Mouse (Mus musculus) CH12.LX (cell line): ENCODE measurements around the gene Zc3hav1. TPM values are rescaled to one million over a fixed set of nuclear protein-coding genes. Genes with fewer than 3 reads are reported as not detected.

Experiments used
- DNase-seq: peaks from one replicate; pipeline ENCODE4 v3.0.0-alpha.2; 2013; ENCODE audit errors: extremely low read depth
- H3K27ac ChIP-seq: 2 replicates; pipeline ENCODE4 v1.5.1; 2012; ENCODE audit warnings: low read depth, mild to moderate bottlenecking, control low read depth, moderate library complexity; ENCODE audit not compliant: insufficient read depth
- H3K27me3 ChIP-seq: replicated peaks from 2 replicates; pipeline ENCODE3; 2012; ENCODE audit warnings: inconsistent platforms
- H3K36me3 ChIP-seq, 2 experiments: replicated peaks in 1 of 2; 2 replicates each; pipeline versions ENCODE3 to v1.6.1; 2012; ENCODE audit warnings: inconsistent platforms in 1 of 2, low read length in 1 of 2, mild to moderate bottlenecking in 1 of 2, mixed read lengths in 1 of 2, moderate library complexity in 1 of 2; ENCODE audit not compliant: control insufficient read depth in 1 of 2, insufficient read depth in 1 of 2
- H3K4me1 ChIP-seq, 2 experiments: 2 replicates each; pipeline ENCODE4 v1.6.1; 2012; ENCODE audit warnings: inconsistent platforms in 1 of 2, moderate library complexity in 1 of 2; ENCODE audit not compliant: insufficient read depth in 2 of 2, control insufficient read depth in 1 of 2
- H3K4me2 ChIP-seq: 2 replicates; pipeline ENCODE4 v1.6.1; 2012; ENCODE audit warnings: low read depth, mild to moderate bottlenecking, control low read depth; ENCODE audit not compliant: poor library complexity, insufficient read depth, severe bottlenecking
- H3K4me3 ChIP-seq, 3 experiments: fragments of 150-350 bp in 1 of 3; sonication (generic) in 1 of 3; replicated peaks in 1 of 3; 2 replicates each; pipeline versions ENCODE3 to v1.5.1; 2011 to 2012; ENCODE audit warnings: low read depth in 2 of 3, low read length in 2 of 3, mild to moderate bottlenecking in 2 of 3, moderate library complexity in 2 of 3, control low read depth in 1 of 3, improper control_type of control experiment in 1 of 3, inconsistent platforms in 1 of 3, mixed read lengths in 1 of 3; ENCODE audit not compliant: poor library complexity in 1 of 3
- H3K79me2 ChIP-seq: replicated peaks from 2 replicates; pipeline ENCODE4 v1.6.1; 2012; ENCODE audit warnings: mild to moderate bottlenecking, moderate library complexity; ENCODE audit not compliant: control insufficient read depth, poor library complexity, insufficient read depth, severe bottlenecking; ENCODE audit errors: extremely low read depth
- H3K9ac ChIP-seq: 2 replicates; pipeline ENCODE4 v1.6.1; 2012; ENCODE audit warnings: low read depth, mild to moderate bottlenecking, control low read depth, moderate library complexity; ENCODE audit not compliant: insufficient read depth
- H3K9me3 ChIP-seq: replicated peaks from 2 replicates; pipeline ENCODE3; 2012; ENCODE audit warnings: low read length, inconsistent platforms, mixed read lengths
- CHD1 ChIP-seq: IDR thresholded peaks from 2 replicates; pipeline ENCODE4 v1.6.1; 2012; ENCODE audit warnings: low read depth, low read length, improper control_type of control experiment, inconsistent platforms
- E2F4 ChIP-seq: IDR thresholded peaks from 2 replicates; pipeline ENCODE4 v1.6.1; 2011; ENCODE audit warnings: low read depth, low read length, improper control_type of control experiment; ENCODE audit not compliant: insufficient replicate concordance
- ELF1 ChIP-seq: IDR thresholded peaks from 2 replicates; pipeline ENCODE4 v1.6.1; 2014; ENCODE audit warnings: low read depth, mild to moderate bottlenecking, inconsistent platforms, low read length, improper control_type of control experiment
- IRF4 ChIP-seq: IDR thresholded peaks from 2 replicates; pipeline ENCODE4 v1.6.1; 2014; ENCODE audit warnings: low read depth, mild to moderate bottlenecking, inconsistent platforms, low read length, improper control_type of control experiment
- NELFE ChIP-seq: IDR thresholded peaks from 2 replicates; pipeline ENCODE4 v1.6.1; 2011; ENCODE audit warnings: low read depth, low read length, improper control_type of control experiment
- PAX5 ChIP-seq: IDR thresholded peaks from 2 replicates; pipeline ENCODE4 v1.6.1; 2012; ENCODE audit warnings: low read length, inconsistent platforms, mixed read lengths
- RAD21 ChIP-seq: IDR thresholded peaks from 2 replicates; pipeline ENCODE4 v1.6.1; 2011; ENCODE audit warnings: low read depth, mild to moderate bottlenecking, low read length, improper control_type of control experiment, moderate library complexity
- SIN3A ChIP-seq: IDR thresholded peaks from 2 replicates; pipeline ENCODE4 v1.6.1; 2012; ENCODE audit warnings: low read length, improper control_type of control experiment, inconsistent platforms
- TBP ChIP-seq: conservative IDR thresholded peaks from 2 replicates; pipeline ENCODE4 v1.6.1; 2011; ENCODE audit warnings: low read depth, low read length, improper control_type of control experiment
- TCF12 ChIP-seq: IDR thresholded peaks from 2 replicates; pipeline ENCODE4 v1.6.1; 2014; ENCODE audit warnings: low read depth, mild to moderate bottlenecking, inconsistent platforms, low read length, improper control_type of control experiment
- USF2 ChIP-seq: conservative IDR thresholded peaks from 2 replicates; pipeline ENCODE4 v1.6.1; 2011; ENCODE audit warnings: low read depth, low read length, improper control_type of control experiment
- ZC3H11A ChIP-seq: IDR thresholded peaks from 2 replicates; pipeline ENCODE4 v1.6.1; 2012; ENCODE audit warnings: low read depth, mild to moderate bottlenecking, inconsistent platforms, low read length, improper control_type of control experiment
- ZNF384 ChIP-seq: IDR thresholded peaks from 2 replicates; pipeline ENCODE4 v1.6.1; 2012; ENCODE audit warnings: low read depth, low read length, improper control_type of control experiment, inconsistent platforms
- dilution Hi-C: fragments of 300-500 bp; cut with MboI; formaldehyde crosslinking; loops from 2 replicates; pipeline ENCODE4 v1.14.3; 2020; ENCODE audit warnings: low sequenced_read_pairs; ENCODE audit not compliant: extremely low pct_unique_long_range_greater_than_20kb, extremely low pct_ligation_motif_present
- in situ Hi-C: fragments of 300-500 bp; cut with MboI; formaldehyde crosslinking; loops from 3 replicates; pipeline ENCODE4 v1.14.3; 2019; ENCODE audit warnings: low sequenced_read_pairs, low pct_ligation_motif_present, low pct_unique_long_range_greater_than_20kb, mixed read lengths
- polyA plus RNA-seq: library from polyadenylated mRNA; unstranded; fragments of >175 nt; gene quantifications from 2 replicates; pipeline ENCODE4 v1.2.1, GENCODE M21; 2012; ENCODE audit warnings: low read depth; ENCODE audit not compliant: insufficient read length
- total RNA-seq, 2 experiments: library from RNA; depleted of rRNA; stranded (reverse); fragments of 300-350 nt in 1 of 2; fragments of >200 nt in 1 of 2; gene quantifications; 2 replicates each; pipeline ENCODE4 v1.2.3; 2012 to 2014

The Zc3hav1 gene
- total and polyA plus RNA-seq, 3 experiments: 49.8 to 68.7 (median 58.1) TPM

DNA sequence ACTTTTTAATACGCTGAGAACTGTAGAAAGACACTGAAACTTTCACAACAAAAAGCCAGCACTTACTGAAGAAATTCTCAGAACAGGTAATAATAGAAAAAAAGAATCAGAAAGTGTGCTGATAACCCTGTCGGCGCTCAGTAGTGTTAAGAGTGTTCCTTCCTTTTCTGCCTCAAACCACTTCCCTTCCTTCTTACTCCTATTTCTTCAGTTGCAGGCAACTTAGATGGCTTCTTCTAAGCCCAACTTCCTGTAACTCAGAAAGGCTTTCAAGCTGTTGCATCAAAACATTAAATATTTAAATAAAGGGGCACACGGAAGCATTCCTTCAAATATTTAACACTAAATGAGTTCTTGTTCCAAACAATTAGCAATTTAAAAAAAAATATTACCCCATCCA, 2.5 kb downstream of the Zc3hav1 start:
- Histone ChIP-seq H3K4me3 (peak overlapping the region; percentile 85 to 98 (median 93)), H3K9ac (peak overlapping the region; percentile 95), H3K27me3 (no peaks in the 10 kb centered on the region), H3K27ac (no peak overlapping the region), H3K36me3 (peaks cover 5 to 29% of the 10 kb centered on the region in 2 experiments), H3K79me2 (peaks cover 67% of the 10 kb centered on the region), H3K9me3 (no peaks in the 10 kb centered on the region), H3K4me2 (peak overlapping the region; percentile 96), H3K4me1 (peaks cover 9 to 44% of the 10 kb centered on the region in 2 experiments)
- no peak for DNase-seq
- in situ Hi-C loops (no loop called here), dilution Hi-C loops (no loop called here)
- peak; percentile 58; the same call in 1 of the 2 replicates for TF ChIP-seq ELF1
- TF ChIP-seq SIN3A: 0 out of 2 replicates have a peak, but pooled peaks have one; percentile 26
- TF ChIP-seq CHD1: peak; percentile 62; the same call in 1 of the 2 replicates
- TF ChIP-seq E2F4: no peak

DNA sequence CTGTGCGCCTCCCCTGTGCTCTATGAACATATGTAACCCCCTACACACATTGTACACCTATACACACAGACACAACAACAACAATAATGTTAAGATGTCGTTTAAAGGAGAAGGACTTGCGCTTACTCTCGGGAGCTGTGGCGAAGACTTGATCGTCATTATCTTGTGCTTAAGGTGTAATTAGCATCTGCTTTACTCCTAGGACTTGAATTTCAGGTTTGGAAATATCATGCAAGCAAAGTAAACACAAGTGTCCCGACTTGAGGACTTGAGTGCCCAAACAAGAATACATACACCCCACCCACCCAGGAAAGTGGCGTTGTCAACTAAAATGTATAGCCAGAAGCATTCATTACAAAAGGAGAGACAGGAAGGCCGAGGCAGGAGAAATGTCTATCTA, 4.6 kb downstream of the Zc3hav1 start:
- Histone ChIP-seq H3K9me3 (no peaks in the 10 kb centered on the region), H3K9ac (no peak overlapping the region), H3K4me2 (0 out of 2 replicates have a peak overlapping the region, but pooled peaks have one; percentile 18), H3K4me1 (peaks cover 12 to 57% of the 10 kb centered on the region in 2 experiments), H3K79me2 (peaks cover 88% of the 10 kb centered on the region), H3K27me3 (no peaks in the 10 kb centered on the region), H3K4me3 (no peak overlapping the region), H3K27ac (no peak overlapping the region), H3K36me3 (peaks cover 8 to 41% of the 10 kb centered on the region in 2 experiments)
- dilution Hi-C loops: no loop called here
- no peak for DNase-seq
- in situ Hi-C loops: no loop called here
- TF ChIP-seq USF2: no peak
- TF ChIP-seq PAX5: no peak
- TF ChIP-seq IRF4: no peak
- no peak for TF ChIP-seq NELFE
- TF ChIP-seq TBP: no peak
- TF ChIP-seq TCF12: no peak
- TF ChIP-seq RAD21: no peak

DNA sequence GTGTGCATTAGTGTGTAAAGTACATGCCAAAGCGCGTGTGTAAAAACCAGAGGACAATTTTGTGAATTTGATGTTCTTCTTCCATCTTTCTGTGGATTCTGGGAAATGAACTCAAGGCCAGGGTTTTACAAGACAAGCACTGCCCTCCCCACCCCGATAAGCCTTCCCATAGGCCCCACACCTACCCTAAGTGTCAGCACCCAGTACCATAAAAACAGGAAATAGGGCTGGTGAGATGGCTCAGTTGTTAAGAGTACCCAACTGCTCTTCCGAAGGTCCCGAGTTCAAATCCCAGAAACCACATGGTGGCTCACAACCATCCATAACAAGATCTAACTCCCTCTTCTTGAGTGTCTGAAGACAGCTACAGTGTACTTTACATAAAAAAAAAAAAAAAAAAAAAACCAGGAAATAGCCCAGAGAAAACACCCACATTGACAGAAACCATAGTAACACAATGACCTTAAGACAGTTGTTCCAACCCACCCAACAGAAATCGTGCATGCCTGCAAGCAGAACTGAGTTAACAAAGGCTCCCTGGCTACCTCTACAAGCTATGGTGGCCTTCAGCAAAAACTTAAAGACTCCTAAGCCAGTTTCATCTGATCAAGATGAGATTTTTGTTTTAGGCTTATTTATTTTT, 5.5 kb downstream of the Zc3hav1 start:
- peaks cover 96% of the 10 kb centered on the region for H3K79me2 ChIP-seq
- H3K4me3 ChIP-seq: no peak overlapping the region
- no peak overlapping the region for H3K4me2 ChIP-seq
- TF ChIP-seq TBP: no peak
- TF ChIP-seq ELF1: peak; percentile 24; the same call in 1 of the 2 replicates
- TF ChIP-seq ZC3H11A: no peak
- peak; percentile 86 for TF ChIP-seq ZNF384
- H3K36me3 ChIP-seq: peaks cover 9 to 48% of the 10 kb centered on the region in 2 experiments
- in situ Hi-C loops (no loop called here), dilution Hi-C loops (no loop called here)
- no peak for DNase-seq
- H3K9me3 ChIP-seq: no peaks in the 10 kb centered on the region
- peaks cover 13 to 66% of the 10 kb centered on the region in 2 experiments for H3K4me1 ChIP-seq
- H3K9ac ChIP-seq: no peak overlapping the region
- H3K27ac ChIP-seq: no peak overlapping the region
- no peaks in the 10 kb centered on the region for H3K27me3 ChIP-seq
